Mouse (Mus musculus) macrophage (primary cell): Measurements from ENCODE around the gene Zfand5. TPM values are rescaled to one million over a fixed set of nuclear protein-coding genes. Genes with fewer than 3 reads are reported as not detected.
"Not testable (repeated sequence)": the region's sequence is repeated elsewhere in the genome, so short reads cannot be mapped to it uniquely, and the experiment has no call there.

Experiments used
- H3K27ac ChIP-seq: fragments of 350-480 bp; formaldehyde crosslinking; 2 replicates; pipeline ENCODE4 v1.9.0; 2021
- H3K36me3 ChIP-seq: fragments of 350-480 bp; formaldehyde crosslinking; 2 replicates; pipeline ENCODE4 v1.9.0; 2021; ENCODE audit errors: inconsistent target
- H3K4me3 ChIP-seq: fragments of 350-480 bp; formaldehyde crosslinking; 2 replicates; pipeline ENCODE4 v1.9.0; 2021; ENCODE audit errors: inconsistent target
- H3K79me2 ChIP-seq: fragments of 350-480 bp; formaldehyde crosslinking; 2 replicates; pipeline ENCODE4 v1.9.0; 2021; ENCODE audit errors: inconsistent target
- WGBS: methylation state at CpG from one replicate; pipeline ENCODE4 v1.1.7; 2026; ENCODE audit warnings: inconsistent platforms; ENCODE audit not compliant: missing documents; 5-methylcytosine and 5-hydroxymethylcytosine counted together
- polyA plus RNA-seq: library from polyadenylated mRNA; stranded (reverse); fragments of 250-400 nt; gene quantifications from 3 replicates; pipeline ENCODE4 v1.2.4, GENCODE M21; 2018; ENCODE audit warnings: inconsistent platforms
- total RNA-seq, 78 experiments: library from RNA; depleted of rRNA; stranded (reverse); fragments of 250-400 nt; gene quantifications; 1 replicate in 9 of 78; 2 replicates in 24 of 78; 3 replicates in 43 of 78; 4 replicates in 2 of 78; pipeline ENCODE4 v1.2.4; 2018; ENCODE audit warnings: inconsistent platforms in 56 of 78

Gene Zfand5
- total RNA-seq (2018; cell fraction: chromatin; rRNA removed): 100 to 1,000 TPM in 24 of 26 experiments, 10 to 100 TPM in 2; 63.4 to 713 (median 265) TPM
- 100 to 1,000 TPM in 19 of 26 experiments, 10 to 100 TPM in 7; 64.8 to 242 (median 124) TPM for total RNA-seq (2018; cell fraction: cytosol; rRNA removed)
- 100 to 1,000 TPM; 124 to 474 (median 215) TPM for total RNA-seq (2018; cell fraction: nucleus; rRNA removed)
- polyA plus RNA-seq: 90.0 to 110 TPM (median 96.9 TPM) in 3 replicates

GRCm38 (mm10) chr19:21271741-21272654 lies at the start of gene Zfand5:
Gene Zfand5 (plus strand): TSS chr19:21272278.
- under 1% methylated on average over 76 of the region's 118 CpGs for WGBS
- Histone ChIP-seq H3K36me3 (0 out of 2 replicates have a peak, but pooled peaks cover 3% of the 10 kb centered on the region), H3K27ac (peak within 1 kb of the TSS; percentile 88), H3K79me2 (peaks cover 43% of the 10 kb centered on the region), H3K4me3 (peak within 1 kb of the TSS; percentile 85)

DNA sequence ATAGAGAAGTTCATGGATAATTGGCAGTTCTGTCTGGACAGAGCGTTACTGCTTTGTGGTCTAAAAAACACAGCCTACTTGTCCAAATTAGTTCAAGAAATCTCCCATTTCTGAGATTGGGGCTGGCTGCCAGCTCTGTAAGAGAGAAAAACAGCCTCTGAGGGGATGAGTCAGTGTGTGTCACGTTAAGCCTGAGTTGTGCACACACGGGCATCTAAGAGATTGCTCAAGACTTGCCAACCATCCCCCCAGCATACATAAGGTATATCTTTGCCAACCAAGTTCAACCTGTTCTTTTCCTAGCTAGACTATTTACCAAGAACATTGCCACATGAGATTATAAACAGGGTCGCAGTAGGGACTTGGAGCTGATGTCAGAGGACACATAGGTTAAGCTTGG lies 44.9 kb upstream of the Zfand5 start:
- H3K79me2 ChIP-seq: no peaks in the 10 kb centered on the region
- 36% methylated on average over 4 of the region's 4 CpGs for WGBS
- no peak overlapping the region for H3K4me3 ChIP-seq
- no peak overlapping the region for H3K27ac ChIP-seq
- no peaks in the 10 kb centered on the region for H3K36me3 ChIP-seq

DNA sequence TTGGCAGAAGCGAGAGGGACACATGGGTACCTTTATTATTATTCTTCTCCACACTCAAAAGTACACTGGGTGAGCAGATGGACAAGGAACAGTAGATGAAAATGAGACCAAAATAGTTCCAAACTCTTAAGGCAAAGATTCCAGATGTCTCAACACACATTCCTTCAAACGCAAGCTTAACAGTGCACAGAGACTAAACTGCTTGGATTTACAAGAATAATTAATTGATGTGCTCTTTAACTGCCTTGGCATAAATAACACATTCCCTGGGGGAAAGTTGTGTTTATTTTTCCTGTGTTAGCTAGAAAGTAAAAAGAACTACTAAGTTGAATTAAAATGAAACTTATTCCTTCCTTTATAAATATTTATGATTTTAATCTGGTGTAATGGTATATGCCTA lies 44.3 kb upstream of the Zfand5 start:
- Histone ChIP-seq H3K36me3 (no peaks in the 10 kb centered on the region), H3K79me2 (no peaks in the 10 kb centered on the region), H3K27ac (no peak overlapping the region), H3K4me3 (no peak overlapping the region)
- WGBS: 95% methylated on average over 2 of the region's 2 CpGs

DNA sequence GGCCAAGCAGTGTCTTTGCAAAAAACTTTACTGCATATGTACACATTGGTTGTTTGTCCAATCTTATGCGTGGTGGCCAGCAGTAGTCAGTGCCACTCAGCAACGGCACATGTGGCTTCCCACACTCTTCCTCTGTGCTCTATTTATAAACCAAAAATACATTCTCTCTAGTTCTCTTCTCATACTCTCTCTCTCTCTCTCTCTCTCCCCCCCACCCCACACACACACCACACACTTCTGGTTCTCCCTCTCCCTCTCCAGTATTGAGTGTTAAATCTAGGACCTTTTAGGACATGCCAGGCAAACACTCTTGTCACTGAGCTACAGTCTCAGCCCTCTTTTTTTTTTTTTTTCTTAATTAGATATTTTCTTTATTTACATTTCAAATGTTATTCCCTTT lies 23.3 kb upstream of the Zfand5 start:
- not testable (repeated sequence) for H3K36me3 ChIP-seq, H3K27ac ChIP-seq, H3K4me3 ChIP-seq, H3K79me2 ChIP-seq
- WGBS: 11% methylated on average over 2 of the region's 2 CpGs

DNA sequence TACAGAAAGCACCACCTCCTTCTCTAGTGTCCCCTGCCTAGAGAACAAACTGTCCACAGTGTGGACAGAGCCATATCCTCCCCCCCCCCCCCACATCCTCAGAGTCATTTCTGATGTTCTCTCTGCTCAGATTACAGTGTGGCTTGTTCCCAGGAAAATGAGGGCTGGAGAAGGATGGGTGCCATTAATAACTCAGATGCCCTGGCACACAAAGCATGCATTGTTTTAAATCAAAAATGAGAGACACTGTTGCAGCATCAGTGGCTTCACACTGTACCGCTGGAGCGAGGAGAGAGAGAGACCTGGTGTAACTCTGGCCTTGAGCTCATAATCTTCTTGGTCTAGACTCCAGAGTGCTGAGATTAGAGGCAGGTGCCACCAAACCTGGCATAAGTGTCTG lies 18.2 kb upstream of the Zfand5 start:
- H3K36me3 ChIP-seq: no peaks in the 10 kb centered on the region
- H3K27ac ChIP-seq: no peak overlapping the region
- no peak overlapping the region for H3K4me3 ChIP-seq
- 91% methylated on average over 2 of the region's 2 CpGs for whole genome bisulfite sequencing
- no peaks in the 10 kb centered on the region for H3K79me2 ChIP-seq

- no peaks in the 10 kb centered on the region for H3K36me3 ChIP-seq
- H3K4me3 ChIP-seq: no peak overlapping the region
- H3K79me2 ChIP-seq: no peaks in the 10 kb centered on the region
- WGBS: 84% methylated on average over 3 of the region's 3 CpGs
- no peak overlapping the region for H3K27ac ChIP-seq
Observed at GRCm38 (mm10) chr19:21255920-21256319, 16.2 kb upstream of the Zfand5 start.

- 64% methylated on average over 2 of the region's 2 CpGs for WGBS
- Histone ChIP-seq H3K79me2 (no peaks in the 10 kb centered on the region), H3K36me3 (no peaks in the 10 kb centered on the region), H3K4me3 (no peak overlapping the region), H3K27ac (no peak overlapping the region)
Observed at GRCm38 (mm10) chr19:21259453-21259852, 12.6 kb upstream of the Zfand5 start.

DNA sequence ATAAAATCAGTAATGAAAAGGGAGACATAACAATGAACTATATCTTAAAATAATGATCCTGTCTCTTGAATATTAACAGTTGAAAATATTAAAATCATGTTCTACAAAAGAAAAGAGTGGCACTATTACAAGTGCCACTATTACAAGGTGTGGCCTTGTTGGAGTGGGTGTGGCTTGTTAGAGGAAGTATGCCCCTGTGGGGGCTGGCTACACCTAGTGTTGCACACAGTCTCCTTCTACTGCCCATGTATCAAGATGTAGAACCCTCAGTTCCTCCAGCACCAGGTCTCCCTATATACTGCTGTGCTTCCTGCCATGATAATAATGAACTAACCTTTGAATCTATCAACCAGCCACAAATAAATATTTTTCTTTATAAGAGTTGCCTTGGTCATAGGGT lies 11.8 kb upstream of the Zfand5 start:
- Histone ChIP-seq H3K79me2 (no peaks in the 10 kb centered on the region), H3K4me3 (no peak overlapping the region), H3K27ac (no peak overlapping the region), H3K36me3 (no peaks in the 10 kb centered on the region)

DNA sequence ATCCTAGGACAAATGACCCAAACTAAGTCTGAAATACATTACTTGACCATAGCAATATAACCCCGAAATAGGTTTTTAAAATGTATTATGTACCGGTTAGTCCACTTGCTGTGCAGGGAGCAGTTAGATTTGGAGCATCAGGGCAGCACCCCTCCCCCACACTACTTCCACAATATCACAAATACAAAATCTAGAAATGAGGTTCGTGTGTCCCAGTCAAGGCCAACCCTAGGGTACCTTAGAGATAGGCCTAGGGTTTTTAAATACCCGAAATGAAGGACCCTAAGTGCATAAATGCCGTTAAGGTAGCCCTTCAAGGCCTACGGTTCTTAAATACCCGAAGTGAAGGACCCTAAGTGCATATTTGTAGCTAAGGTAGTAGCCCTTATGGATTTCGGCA lies 892 bp upstream of the Zfand5 start:
- Histone ChIP-seq H3K36me3 (no peaks in the 10 kb centered on the region), H3K79me2 (peaks cover 35% of the 10 kb centered on the region), H3K27ac (peak overlapping the region; percentile 82), H3K4me3 (peak overlapping the region; percentile 51)
- WGBS: 25% methylated on average over 8 of the region's 8 CpGs

DNA sequence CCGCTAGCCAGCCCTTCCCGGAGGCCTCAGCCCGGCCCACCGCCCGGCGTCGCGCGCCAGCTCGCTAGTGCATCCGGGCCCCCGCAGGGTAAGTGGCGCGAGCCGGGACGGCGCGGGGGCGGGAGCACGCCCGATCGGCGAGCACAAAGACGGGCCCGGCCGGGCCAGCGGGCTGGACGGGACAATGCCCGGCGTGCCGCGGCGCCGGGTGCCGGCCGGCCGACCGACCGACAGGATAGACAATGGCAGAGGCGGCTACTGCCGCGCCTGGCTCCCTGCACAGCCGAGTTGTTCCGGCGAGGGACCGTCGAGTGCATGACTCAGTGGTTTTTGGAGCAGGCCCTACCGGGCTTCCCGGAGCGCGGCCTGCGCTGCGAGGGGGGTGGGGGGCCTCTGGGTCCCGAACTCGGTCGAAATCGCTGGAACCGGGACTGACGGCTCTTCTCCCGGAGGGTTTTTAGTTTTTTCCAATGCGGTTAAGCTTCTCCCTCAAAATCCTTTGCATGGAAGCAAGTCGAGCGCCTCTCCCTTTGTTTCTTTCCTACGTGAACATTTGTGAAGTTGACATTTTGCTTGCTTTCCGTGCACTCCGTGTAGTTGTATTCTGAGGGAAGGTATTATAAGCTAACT lies 692 bp downstream of the Zfand5 start:
- Histone ChIP-seq H3K36me3 (peaks cover 6% of the 10 kb centered on the region; the same call in 1 of the 2 replicates), H3K79me2 (peaks cover 51% of the 10 kb centered on the region), H3K4me3 (peak overlapping the region; percentile 85), H3K27ac (peak overlapping the region; percentile 88)
- WGBS: under 1% methylated on average over 44 of the region's 66 CpGs

- H3K79me2 ChIP-seq: peaks cover 58% of the 10 kb centered on the region
- H3K27ac ChIP-seq: peak overlapping the region; percentile 88
- peaks cover 9% of the 10 kb centered on the region for H3K36me3 ChIP-seq
- peak overlapping the region; percentile 85 for H3K4me3 ChIP-seq
- 2% methylated on average over 4 of the region's 4 CpGs for WGBS
Observed at GRCm38 (mm10) chr19:21273440-21273839, 1.4 kb downstream of the Zfand5 start.

- peaks cover 65% of the 10 kb centered on the region for H3K79me2 ChIP-seq
- peak overlapping the region; percentile 85 for H3K4me3 ChIP-seq
- WGBS: 0% methylated on average over 2 of the region's 2 CpGs
- peaks cover 16% of the 10 kb centered on the region for H3K36me3 ChIP-seq
- peak overlapping the region; percentile 88 for H3K27ac ChIP-seq
Observed at GRCm38 (mm10) chr19:21274181-21274591, 2.1 kb downstream of the Zfand5 start.

DNA sequence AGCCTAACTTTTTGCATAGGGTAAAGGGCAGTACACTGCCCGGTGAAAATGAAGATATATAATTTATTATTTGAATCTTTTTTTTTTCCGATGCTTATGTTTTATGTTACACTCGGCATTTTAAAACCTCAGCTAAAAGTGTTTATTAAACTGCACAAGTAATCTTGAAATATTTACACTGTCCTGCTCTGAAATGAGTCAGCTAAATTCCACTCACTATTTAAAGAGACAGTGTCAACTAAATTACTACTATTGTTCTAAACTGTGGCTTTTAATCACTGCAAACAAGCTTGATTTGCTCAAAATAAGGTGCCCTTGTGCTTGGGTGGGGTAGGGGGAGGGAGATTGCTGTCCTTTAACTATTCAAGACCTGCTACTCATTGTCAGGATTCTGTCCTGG lies 2.6 kb downstream of the Zfand5 start:
- peak overlapping the region; percentile 88 for H3K27ac ChIP-seq
- 11% methylated on average over 3 of the region's 3 CpGs for WGBS
- peak overlapping the region; percentile 85 for H3K4me3 ChIP-seq

DNA sequence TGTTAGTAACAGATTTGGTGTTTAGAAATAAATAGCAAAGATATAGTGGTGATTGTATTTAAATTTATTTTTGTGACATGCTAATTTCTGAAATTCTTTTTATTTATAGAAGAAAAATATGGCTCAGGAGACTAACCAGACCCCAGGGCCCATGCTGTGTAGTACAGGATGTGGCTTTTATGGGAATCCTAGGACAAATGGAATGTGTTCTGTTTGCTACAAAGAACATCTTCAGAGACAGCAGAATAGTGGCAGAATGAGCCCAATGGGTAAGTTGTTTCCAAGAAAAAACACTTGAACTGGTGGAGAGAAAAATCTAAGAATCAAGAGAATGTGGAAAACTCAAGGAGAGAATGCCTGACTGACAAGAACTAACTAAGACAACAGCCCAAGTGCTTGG lies 4.2 kb downstream of the Zfand5 start:
- peaks cover 24% of the 10 kb centered on the region for H3K36me3 ChIP-seq
- peaks cover 86% of the 10 kb centered on the region for H3K79me2 ChIP-seq
- H3K4me3 ChIP-seq: peak overlapping the region; percentile 85; the same call in 1 of the 2 replicates
- no peak overlapping the region for H3K27ac ChIP-seq

More for the DNA sequence above, 2.6 kb downstream of the Zfand5 start:
- peaks cover 70% of the 10 kb centered on the region for H3K79me2 ChIP-seq
- H3K36me3 ChIP-seq: peaks cover 19% of the 10 kb centered on the region
